Mouse (Mus musculus) embryo, embryonic 11 days (tissue): ENCODE data around the gene Rpap1.
"Not testable (repeated sequence)": the region's sequence is repeated elsewhere in the genome, so short reads cannot be mapped to it uniquely, and the experiment has no call there.

ENCODE experiments used
- DNase-seq: peaks from one replicate; pipeline ENCODE4 v3.0.0-alpha.2; 2015

Gene Rpap1

GRCm38 (mm10) chr2:119737124-119737523 is 50.2 kb downstream of the Rpap1 start:
- no peak for DNase-seq

- DNase-seq, result no peak
Observed at GRCm38 (mm10) chr2:119730735-119731134, 56.6 kb downstream of the Rpap1 start.

- no peak for DNase-seq
Observed at GRCm38 (mm10) chr2:119727762-119728416, 59.4 kb downstream of the Rpap1 start.

- DNase-seq, result no peak
Observed at GRCm38 (mm10) chr2:119721070-119721469, 66.3 kb downstream of the Rpap1 start.

- DNase-seq, result not testable (repeated sequence)
Observed at GRCm38 (mm10) chr2:119715868-119716267, 71.5 kb downstream of the Rpap1 start.
